Mouse (Mus musculus): ENCODE data around the gene Irf1. TPM values are rescaled to one million over a fixed set of nuclear protein-coding genes. Genes with fewer than 3 reads are reported as not detected.
"Not testable (repeated sequence)": the region's sequence is repeated elsewhere in the genome, so short reads cannot be mapped to it uniquely, and the experiment has no call there.

Irf1 gene
- polyA plus RNA-seq, 1 experiment from 2014 or later = 3.7 TPM

GRCm38 (mm10) chr11:53747985-53748384, 21.8 kb upstream of the Irf1 start:
- no peak for ATAC-seq (ENCODE audit: low FRiP score, low read depth)
- Histone ChIP-seq H3K27ac (replicated peaks) (no peak overlapping the region), H3K27me3 (no peaks in the 10 kb centered on the region), H3K4me1 (replicated peaks) (no peaks in the 10 kb centered on the region), H3K9ac (no peak overlapping the region), H3K4me3 (no peak overlapping the region), H3K9me3 (no peaks in the 10 kb centered on the region), H3K36me3 (no peaks in the 10 kb centered on the region), H3K4me2 (no peak overlapping the region)
- WGBS = 94% methylated on average over 9 of the region's 9 CpGs

GRCm38 (mm10) chr11:53748614-53749013, 21.2 kb upstream of the Irf1 start:
- 92% methylated on average over 6 of the region's 6 CpGs for WGBS
- Histone ChIP-seq H3K36me3 (no peaks in the 10 kb centered on the region), H3K9me3 (no peaks in the 10 kb centered on the region), H3K9ac (no peak overlapping the region), H3K27ac (replicated peaks) (no peak overlapping the region), H3K27me3 (no peaks in the 10 kb centered on the region), H3K4me3 (no peak overlapping the region), H3K4me2 (no peak overlapping the region), H3K4me1 (replicated peaks) (no peaks in the 10 kb centered on the region)
- ATAC-seq (ENCODE audit: low FRiP score, low read depth) = no peak

- Histone ChIP-seq H3K4me2 (no peak overlapping the region), H3K27ac (replicated peaks) (no peak overlapping the region), H3K9me3 (no peaks in the 10 kb centered on the region), H3K4me3 (no peak overlapping the region), H3K27me3 (no peaks in the 10 kb centered on the region), H3K36me3 (no peaks in the 10 kb centered on the region), H3K4me1 (replicated peaks) (no peaks in the 10 kb centered on the region), H3K9ac (no peak overlapping the region)
- WGBS = 73% methylated on average over 4 of the region's 4 CpGs
- ATAC-seq (ENCODE audit: low FRiP score, low read depth) = no peak
Observed at GRCm38 (mm10) chr11:53749306-53749705, 20.5 kb upstream of the Irf1 start.

GRCm38 (mm10) chr11:53749716-53750352, 20.0 kb upstream of the Irf1 start:
- H3K27ac ChIP-seq (replicated peaks) = no peak overlapping the region
- no peak overlapping the region for H3K4me3 ChIP-seq
- ATAC-seq (ENCODE audit: low FRiP score, low read depth) = no peak
- H3K27me3 ChIP-seq = no peaks in the 10 kb centered on the region
- 54% methylated on average over 5 of the region's 5 CpGs for WGBS
- no peaks in the 10 kb centered on the region for H3K36me3 ChIP-seq
- no peaks in the 10 kb centered on the region for H3K9me3 ChIP-seq
- no peaks in the 10 kb centered on the region for H3K4me1 ChIP-seq (replicated peaks)
- no peak overlapping the region for H3K4me2 ChIP-seq
- H3K9ac ChIP-seq = no peak overlapping the region

GRCm38 (mm10) chr11:53755011-53755595, 14.7 kb upstream of the Irf1 start:
- Histone ChIP-seq H3K27me3 (peaks cover 17% of the 10 kb centered on the region), H3K4me3 (no peak overlapping the region), H3K27ac (replicated peaks) (no peak overlapping the region), H3K9ac (no peak overlapping the region), H3K4me1 (replicated peaks) (peaks cover 13% of the 10 kb centered on the region), H3K9me3 (no peaks in the 10 kb centered on the region), H3K4me2 (no peak overlapping the region), H3K36me3 (no peaks in the 10 kb centered on the region)
- ATAC-seq (ENCODE audit: low FRiP score, low read depth) = no peak
- 89% methylated on average over 12 of the region's 12 CpGs for whole genome bisulfite sequencing

- Histone ChIP-seq H3K27me3 (peaks cover 42% of the 10 kb centered on the region), H3K27ac (replicated peaks) (no peak overlapping the region), H3K4me1 (replicated peaks) (peaks cover 23% of the 10 kb centered on the region), H3K4me3 (no peak overlapping the region), H3K36me3 (no peaks in the 10 kb centered on the region), H3K9ac (no peak overlapping the region), H3K4me2 (no peak overlapping the region), H3K9me3 (no peaks in the 10 kb centered on the region)
- 91% methylated on average over 4 of the region's 4 CpGs for WGBS
- ATAC-seq (ENCODE audit: low FRiP score, low read depth) = no peak
Observed at GRCm38 (mm10) chr11:53757612-53758011, 12.2 kb upstream of the Irf1 start.

- not testable (repeated sequence) for H3K9ac ChIP-seq; H3K4me3 ChIP-seq; ATAC-seq (ENCODE audit: low FRiP score, low read depth); H3K36me3 ChIP-seq; H3K4me2 ChIP-seq; H3K27ac ChIP-seq (replicated peaks); H3K9me3 ChIP-seq
- 87% methylated on average over 9 of the region's 9 CpGs for WGBS
- Histone ChIP-seq H3K27me3 (peaks cover 46% of the 10 kb centered on the region), H3K4me1 (replicated peaks) (peaks cover 27% of the 10 kb centered on the region)
Observed at GRCm38 (mm10) chr11:53758033-53758432, 11.8 kb upstream of the Irf1 start.

GRCm38 (mm10) chr11:53758791-53759351, 10.9 kb upstream of the Irf1 start:
- no peak overlapping the region for H3K9ac ChIP-seq
- H3K27ac ChIP-seq (replicated peaks) = no peak overlapping the region
- no peaks in the 10 kb centered on the region for H3K36me3 ChIP-seq
- no peak overlapping the region for H3K4me2 ChIP-seq
- H3K27me3 ChIP-seq = peaks cover 52% of the 10 kb centered on the region
- H3K4me3 ChIP-seq = no peak overlapping the region
- H3K4me1 ChIP-seq (replicated peaks) = peaks cover 35% of the 10 kb centered on the region
- no peaks in the 10 kb centered on the region for H3K9me3 ChIP-seq
- 45% methylated on average over 6 of the region's 6 CpGs for WGBS
- no peak for ATAC-seq (ENCODE audit: low FRiP score, low read depth)

- no peak overlapping the region for H3K4me3 ChIP-seq
- no peaks in the 10 kb centered on the region for H3K36me3 ChIP-seq
- peaks cover 38% of the 10 kb centered on the region for H3K4me1 ChIP-seq (replicated peaks)
- WGBS = 7% methylated on average over 22 of the region's 22 CpGs
- H3K27me3 ChIP-seq = peaks cover 52% of the 10 kb centered on the region
- H3K4me2 ChIP-seq = peak overlapping the region; percentile 18; the same call in 1 of the 2 replicates
- H3K9me3 ChIP-seq = no peaks in the 10 kb centered on the region
- H3K27ac ChIP-seq (replicated peaks) = no peak overlapping the region
- ATAC-seq (ENCODE audit: low FRiP score, low read depth) = no peak
- H3K9ac ChIP-seq = no peak overlapping the region
Observed at GRCm38 (mm10) chr11:53759545-53760406, 10.0 kb upstream of the Irf1 start.

- H3K36me3 ChIP-seq = no peaks in the 10 kb centered on the region
- no peak overlapping the region for H3K27ac ChIP-seq (replicated peaks)
- no peak overlapping the region for H3K4me3 ChIP-seq
- no peaks in the 10 kb centered on the region for H3K9me3 ChIP-seq
- no peak overlapping the region for H3K9ac ChIP-seq
- 77% methylated on average over 5 of the region's 5 CpGs for WGBS
- H3K4me1 ChIP-seq (replicated peaks) = peaks cover 38% of the 10 kb centered on the region
- no peak for ATAC-seq (ENCODE audit: low FRiP score, low read depth)
- no peak overlapping the region for H3K4me2 ChIP-seq
- peaks cover 52% of the 10 kb centered on the region for H3K27me3 ChIP-seq
Observed at GRCm38 (mm10) chr11:53761284-53761683, 8.5 kb upstream of the Irf1 start.

- Histone ChIP-seq H3K4me2 (no peak overlapping the region), H3K9ac (no peak overlapping the region), H3K4me3 (no peak overlapping the region), H3K27me3 (peaks cover 54% of the 10 kb centered on the region), H3K4me1 (replicated peaks) (peaks cover 38% of the 10 kb centered on the region), H3K36me3 (no peaks in the 10 kb centered on the region), H3K27ac (replicated peaks) (peak overlapping the region; percentile 21), H3K9me3 (no peaks in the 10 kb centered on the region)
- peak; percentile 49; the same call in 1 of the 2 replicates for ATAC-seq (ENCODE audit: low FRiP score, low read depth)
- 58% methylated on average over 2 of the region's 2 CpGs for WGBS
Observed at GRCm38 (mm10) chr11:53761822-53762221, 8.0 kb upstream of the Irf1 start.

- H3K4me2 ChIP-seq = peak overlapping the region; percentile 68
- H3K27me3 ChIP-seq = peaks cover 55% of the 10 kb centered on the region
- 71% methylated on average over 2 of the region's 2 CpGs for WGBS
- H3K9ac ChIP-seq = no peak overlapping the region
- H3K4me3 ChIP-seq = peak overlapping the region; percentile 29
- peak overlapping the region; percentile 21 for H3K27ac ChIP-seq (replicated peaks)
- no peaks in the 10 kb centered on the region for H3K36me3 ChIP-seq
- peaks cover 38% of the 10 kb centered on the region for H3K4me1 ChIP-seq (replicated peaks)
- H3K9me3 ChIP-seq = no peaks in the 10 kb centered on the region
- no peak for ATAC-seq (ENCODE audit: low FRiP score, low read depth)
Observed at GRCm38 (mm10) chr11:53762426-53762825, 7.4 kb upstream of the Irf1 start.
